Mouse (Mus musculus): ENCODE measurements around the gene Ccdc65.

DNA sequence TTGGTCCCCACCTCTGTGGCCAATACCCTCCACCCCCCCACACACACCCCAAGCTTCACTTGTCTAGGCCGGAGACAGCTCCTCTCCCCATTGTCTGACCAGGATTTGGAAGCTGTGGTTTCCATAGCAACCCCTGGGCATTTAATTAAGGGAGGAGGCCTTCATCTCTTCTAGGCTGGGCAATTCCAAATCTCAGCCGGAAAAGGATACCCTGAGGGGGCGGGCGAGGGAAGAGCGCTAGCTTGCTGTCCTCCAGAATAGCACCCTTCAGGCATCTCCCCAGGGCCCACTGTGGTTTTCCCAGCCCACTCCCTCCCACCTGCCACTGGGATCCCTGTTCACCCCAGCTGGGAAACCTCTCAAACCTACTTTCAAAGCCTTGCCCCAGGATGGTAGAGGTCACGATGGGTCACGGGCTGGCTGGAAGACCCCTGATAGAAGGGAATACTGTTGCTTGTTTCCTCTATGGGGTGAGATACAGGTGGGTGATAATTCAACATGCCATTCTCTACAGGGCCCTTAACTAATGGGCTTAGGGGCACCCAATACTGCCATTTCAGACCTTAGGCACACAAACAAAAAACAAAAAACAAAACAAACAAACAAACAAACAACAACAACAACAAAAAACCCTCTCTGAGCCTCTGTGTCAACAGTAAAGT lies 16.4 kb upstream of the Ccdc65 start:
- TF ChIP-seq CTCF (IDR thresholded peaks at IDR 0.05; ENCODE audit: low read depth, low read length) (no peak), GATA2 (IDR thresholded peaks at IDR 0.05; ENCODE audit: borderline replicate concordance, low read depth, low read length) (no peak), TAL1 (conservative IDR thresholded peaks at IDR 0.05; ENCODE audit: low read depth, low read length) (no peak), POLR2AphosphoS5 (IDR thresholded peaks at IDR 0.05; ENCODE audit: insufficient replicate concordance, low read depth, low read length) (no peak)

Data from G1E (cell line).